ENCODE assay signal across 16 mouse cellular contexts in the genomic region with DNA sequence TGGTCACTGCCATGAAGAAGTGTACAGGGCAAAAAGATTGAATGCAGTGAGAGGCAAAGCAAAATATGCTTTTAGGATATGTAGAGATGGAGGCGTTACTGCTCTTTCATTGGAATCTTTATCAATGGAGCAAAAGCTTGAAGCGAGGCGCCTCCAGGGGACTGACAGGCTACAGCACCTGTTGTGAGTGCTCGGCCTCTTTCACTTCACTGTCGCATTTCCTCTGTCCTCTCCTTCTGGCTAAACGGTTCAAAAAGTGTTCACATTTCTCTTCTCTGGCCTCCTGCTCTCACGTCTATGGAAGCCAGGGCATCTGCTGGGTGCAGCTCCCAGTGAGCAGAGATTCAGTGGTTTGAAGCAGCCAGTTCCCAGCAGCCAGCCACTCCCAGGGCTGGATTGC. TPM values are rescaled to one million over a fixed set of nuclear protein-coding genes. Genes with fewer than 3 reads are reported as not detected.
DNase-seq lines count a peak whose midpoint lies in the region; ATAC-seq and TF ChIP-seq lines count a peak whose summit lies in the region.
"Had no signal": no experiment of that assay in that cellular context is flagged by ENCODE, and none has a peak within 500 bp of the region (broad histone marks: within the 10 kb centered on the region; RNA-seq: fewer than 3 reads in every experiment).

No protein-coding gene starts in this region.

- no peaks in the 10 kb centered on the region for H3K9me3 ChIP-seq in heart, embryonic 12.5 days (replicated peaks)
- no peaks in the 10 kb centered on the region for H3K9me3 ChIP-seq in liver, embryonic 11.5 days (ENCODE audit: control insufficient read depth, low read length)
- no peaks in the 10 kb centered on the region for H3K9me3 ChIP-seq in liver, embryonic 15.5 days (replicated peaks)
- H3K9me3 ChIP-seq in midbrain, embryonic 15.5 days = no peaks in the 10 kb centered on the region
- H3K9me3 ChIP-seq: midbrain, embryonic 13.5 days had no signal

- peak overlapping the region; percentile 36; the same call in 1 of the 2 replicates for H3K27ac ChIP-seq in heart, embryonic 12.5 days (ENCODE audit: poor library complexity, severe bottlenecking)
- H3K27ac ChIP-seq in liver, embryonic 11.5 days (ENCODE audit: low read depth, low read length) = 0 out of 2 replicates have a peak overlapping the region, but pooled peaks have one; percentile 2
- H3K27ac ChIP-seq in bone marrow macrophage, adult 2 months (ENCODE audit: insufficient read depth, low read depth, low read length) = peak overlapping the region; percentile 92
- peak overlapping the region; percentile 57; the same call in 1 of the 2 replicates for H3K27ac ChIP-seq in liver, embryonic 15.5 days (replicated peaks)
- no peak overlapping the region for H3K27ac ChIP-seq in midbrain, embryonic 15.5 days
- H3K27ac ChIP-seq: midbrain, embryonic 13.5 days had no signal

- WGBS in heart, embryonic 12.5 days = 56% methylated on average over 7 of the region's 7 CpGs
- 73% methylated on average over 7 of the region's 7 CpGs for WGBS in liver, embryonic 11.5 days
- 64% methylated on average over 7 of the region's 7 CpGs for WGBS in liver, embryonic 15.5 days (ENCODE audit: insufficient replicate concordance)
- WGBS in midbrain, embryonic 15.5 days = 73% methylated on average over 7 of the region's 7 CpGs

- no peak overlapping the region for H3K4me2 ChIP-seq in heart, embryonic 12.5 days
- no peak overlapping the region for H3K4me2 ChIP-seq in liver, embryonic 11.5 days
- H3K4me2 ChIP-seq in liver, embryonic 15.5 days = no peak overlapping the region
- H3K4me2 ChIP-seq in midbrain, embryonic 15.5 days = no peak overlapping the region
- H3K4me2 ChIP-seq: lung, embryonic 14.5 days; midbrain, embryonic 13.5 days had no signal

- peaks cover 15% of the 10 kb centered on the region for H3K36me3 ChIP-seq in heart, embryonic 12.5 days
- H3K36me3 ChIP-seq in liver, embryonic 11.5 days (ENCODE audit: control insufficient read depth, insufficient read depth, low read length) = 0 out of 2 replicates have a peak, but pooled peaks cover 2% of the 10 kb centered on the region
- peaks cover 12% of the 10 kb centered on the region for H3K36me3 ChIP-seq in liver, embryonic 15.5 days (replicated peaks)
- H3K36me3 ChIP-seq in midbrain, embryonic 15.5 days (replicated peaks) = no peaks in the 10 kb centered on the region

- no peak for DNase-seq in heart, adult 11 months
- no peak for DNase-seq in liver, embryonic 11.5 days (ENCODE audit: low spot score)
- DNase-seq in liver = no peak
- DNase-seq in right cerebral cortex, postnatal 14 days = no peak
- DNase-seq: adrenal gland, postnatal 10 days; cerebellum, adult 11 months; embryo, embryonic 11 days; forebrain, postnatal 0 days; kidney, adult 11 months; lung, embryonic 14.5 days; right cerebral cortex, postnatal 25 days had no signal

- H3K27me3 ChIP-seq in heart, embryonic 12.5 days (replicated peaks) = no peaks in the 10 kb centered on the region
- no peaks in the 10 kb centered on the region for H3K27me3 ChIP-seq in liver, embryonic 11.5 days (replicated peaks; ENCODE audit: control insufficient read depth, insufficient read depth, low read length)
- H3K27me3 ChIP-seq in liver, embryonic 15.5 days = no peaks in the 10 kb centered on the region
- H3K27me3 ChIP-seq in midbrain, embryonic 15.5 days (replicated peaks) = no peaks in the 10 kb centered on the region
- H3K27me3 ChIP-seq: midbrain, embryonic 13.5 days had no signal

- H3K4me1 ChIP-seq in heart, embryonic 12.5 days (replicated peaks) = peaks cover 56% of the 10 kb centered on the region
- peaks cover 43% of the 10 kb centered on the region for H3K4me1 ChIP-seq in liver, embryonic 11.5 days (replicated peaks; ENCODE audit: control insufficient read depth, insufficient read depth, low read length)
- peaks cover 59% of the 10 kb centered on the region for H3K4me1 ChIP-seq in bone marrow macrophage, adult 2 months (ENCODE audit: control insufficient read depth, insufficient read depth, low read length)
- peaks cover 52% of the 10 kb centered on the region for H3K4me1 ChIP-seq in liver, embryonic 15.5 days (replicated peaks)
- H3K4me1 ChIP-seq in midbrain, embryonic 15.5 days = no peaks in the 10 kb centered on the region

- H3K9ac ChIP-seq in heart, embryonic 12.5 days = peak overlapping the region; percentile 50
- peak overlapping the region; percentile 9; the same call in 1 of the 2 replicates for H3K9ac ChIP-seq in liver, embryonic 11.5 days (ENCODE audit: low read depth, low read length)
- H3K9ac ChIP-seq in liver, embryonic 15.5 days = no peak overlapping the region; the same call in 1 of the 2 replicates
- no peak overlapping the region for H3K9ac ChIP-seq in midbrain, embryonic 15.5 days
- H3K9ac ChIP-seq: forebrain, postnatal 0 days; lung, embryonic 14.5 days; midbrain, embryonic 13.5 days had no signal

- H3K4me3 ChIP-seq in heart, embryonic 12.5 days = no peak overlapping the region
- H3K4me3 ChIP-seq in liver, embryonic 11.5 days (ENCODE audit: low read depth, low read length) = no peak overlapping the region
- H3K4me3 ChIP-seq in bone marrow macrophage, adult 2 months (ENCODE audit: insufficient read depth, low read length) = peak overlapping the region; percentile 40
- no peak overlapping the region for H3K4me3 ChIP-seq in liver, embryonic 15.5 days (replicated peaks)
- H3K4me3 ChIP-seq in midbrain, embryonic 15.5 days = no peak overlapping the region
- H3K4me3 ChIP-seq: midbrain, embryonic 13.5 days had no signal

- TF ChIP-seq CTCF in bone marrow macrophage, adult 2 months (IDR thresholded peaks at IDR 0.05; ENCODE audit: low read depth, low read length) = no peak

- TF ChIP-seq POLR2A in bone marrow macrophage, adult 2 months (IDR thresholded peaks at IDR 0.05; ENCODE audit: borderline replicate concordance, low read depth, low read length) = no peak

- no peak for ATAC-seq in heart, embryonic 12.5 days (ENCODE audit: insufficient number of reproducible peaks, low FRiP score)
- no peak for ATAC-seq in liver, embryonic 11.5 days (replicated peaks; ENCODE audit: low FRiP score)
- no peak for ATAC-seq in liver, embryonic 15.5 days (ENCODE audit: insufficient read depth)
- no peak for ATAC-seq in midbrain, embryonic 15.5 days (replicated peaks)
- ATAC-seq: forebrain, postnatal 0 days; midbrain, embryonic 13.5 days had no signal

RNA-seq across cellular contexts. Expression of gene Pkig, which starts 44.2 kb away (rescaled TPM):
- polyA plus RNA-seq in heart, embryonic 12.5 days (2016; fragmentation: Nextera tagmentation; extraction: Ambion mirVana) = 233 and 241 TPM in 2 replicates
- polyA plus RNA-seq in liver, embryonic 11.5 days (2014; fragmentation: Nextera tagmentation; extraction: Ambion mirVana) = 178 and 186 TPM in 2 replicates
- 83.8 and 87.8 TPM in 2 replicates for polyA plus RNA-seq in bone marrow macrophage, adult 2 months (2012; ENCODE audit: insufficient read depth, insufficient read length, missing spikeins)
- polyA plus RNA-seq in liver, embryonic 15.5 days (2015; fragmentation: Nextera tagmentation; extraction: Ambion mirVana) = 93.3 and 95.5 TPM in 2 replicates
- polyA plus RNA-seq in midbrain, embryonic 15.5 days (2015; fragmentation: Nextera tagmentation; extraction: Ambion mirVana) = 125 TPM in 2 replicates

RNA-seq across cellular contexts. Expression of gene Ada, which starts 47.6 kb away (rescaled TPM):
- 3.6 and 3.7 TPM in 2 replicates for polyA plus RNA-seq in heart, embryonic 12.5 days (2016; fragmentation: Nextera tagmentation; extraction: Ambion mirVana)
- 10.2 and 11.3 TPM in 2 replicates for polyA plus RNA-seq in liver, embryonic 11.5 days (2014; fragmentation: Nextera tagmentation; extraction: Ambion mirVana)
- polyA plus RNA-seq in bone marrow macrophage, adult 2 months (2012; ENCODE audit: insufficient read depth, insufficient read length, missing spikeins) = 3.3 and 5.3 TPM in 2 replicates
- polyA plus RNA-seq in liver, embryonic 15.5 days (2015; fragmentation: Nextera tagmentation; extraction: Ambion mirVana) = 3.5 TPM in 2 replicates
- 3.9 TPM in 2 replicates for polyA plus RNA-seq in midbrain, embryonic 15.5 days (2015; fragmentation: Nextera tagmentation; extraction: Ambion mirVana)

RNA-seq across cellular contexts. Expression of gene Serinc3, which starts 57.5 kb away (rescaled TPM):
- polyA plus RNA-seq in heart, embryonic 12.5 days (2016; fragmentation: Nextera tagmentation; extraction: Ambion mirVana) = 67.7 and 76.7 TPM in 2 replicates
- 116 TPM in 2 replicates for polyA plus RNA-seq in liver, embryonic 11.5 days (2014; fragmentation: Nextera tagmentation; extraction: Ambion mirVana)
- 1,486 and 1,613 TPM in 2 replicates for polyA plus RNA-seq in bone marrow macrophage, adult 2 months (2012; ENCODE audit: insufficient read depth, insufficient read length, missing spikeins)
- 126 and 129 TPM in 2 replicates for polyA plus RNA-seq in liver, embryonic 15.5 days (2015; fragmentation: Nextera tagmentation; extraction: Ambion mirVana)
- polyA plus RNA-seq in midbrain, embryonic 15.5 days (2015; fragmentation: Nextera tagmentation; extraction: Ambion mirVana) = 33.0 and 35.9 TPM in 2 replicates

Comparison
In these comparisons a context has a peak if more than half of its experiments do, and no peak if none do; other contexts are left out.
1. H3K9ac ChIP-seq: peak in heart, embryonic 12.5 days (single experiment) and liver, embryonic 11.5 days (single experiment); none in liver, embryonic 15.5 days (single experiment) and midbrain, embryonic 15.5 days (single experiment).
2. RNA of gene Serinc3, which starts 57.5 kb away (polyA plus RNA-seq): 1,486 to 1,613 TPM in bone marrow macrophage, adult 2 months; 126 to 129 TPM in liver, embryonic 15.5 days, 116 TPM in liver, embryonic 11.5 days, 67.7 to 76.7 TPM in heart, embryonic 12.5 days and 33.0 to 35.9 TPM in midbrain, embryonic 15.5 days; every median in the first group is over 10 times any median in the second.